Mouse (Mus musculus): ENCODE results near the gene Olfr1511. TPM values are rescaled to one million over a fixed set of nuclear protein-coding genes. Genes with fewer than 3 reads are reported as not detected.
"Not testable (repeated sequence)": the region's sequence is repeated elsewhere in the genome, so short reads cannot be mapped to it uniquely, and the experiment has no call there.

Gene Olfr1511
- polyA plus RNA-seq (2015; fragmentation: Nextera tagmentation; extraction: Ambion mirVana), result not detected in 2 replicates

- no peak for DNase-seq (ENCODE audit: low spot score)
Observed at GRCm38 (mm10) chr14:52397279-52397678, at the start of gene Olfr1511. Gene Olfr1511 (minus strand): TSS chr14:52397379.

GRCm38 (mm10) chr14:52442690-52443089 lies 45.5 kb upstream of the Olfr1511 start, which contains the start of gene Olfr1509:
Gene Olfr1509 (plus strand): TSS chr14:52442990.
- no peak for DNase-seq (ENCODE audit: low spot score)

- peak; percentile 92 for DNase-seq (ENCODE audit: low spot score)
Observed at GRCm38 (mm10) chr14:52427686-52428085, 30.5 kb upstream of the Olfr1511 start.

- DNase-seq (ENCODE audit: low spot score), result no peak
Observed at GRCm38 (mm10) chr14:52414273-52414672, 17.1 kb upstream of the Olfr1511 start, which contains the start of gene Olfr1510. Gene Olfr1510 (minus strand): TSS chr14:52414373.

GRCm38 (mm10) chr14:52410142-52410919 lies 13.2 kb upstream of the Olfr1511 start:
- DNase-seq (ENCODE audit: low spot score), result not testable (repeated sequence)

- DNase-seq (ENCODE audit: low spot score), result not testable (repeated sequence)
Observed at GRCm38 (mm10) chr14:52390084-52390848, 6.9 kb downstream of the Olfr1511 start.

- DNase-seq (ENCODE audit: low spot score), result no peak
Observed at GRCm38 (mm10) chr14:52379068-52379467, 18.1 kb downstream of the Olfr1511 start, which contains the start of gene Olfr1512. Gene Olfr1512 (minus strand): TSS chr14:52379168.

GRCm38 (mm10) chr14:52368741-52369140 lies 28.4 kb downstream of the Olfr1511 start:
- no peak for DNase-seq (ENCODE audit: low spot score)

GRCm38 (mm10) chr14:52356308-52356707 lies 40.9 kb downstream of the Olfr1511 start, which contains the start of gene Olfr1513:
Gene Olfr1513 (minus strand): TSS chr14:52356408.
- no peak for DNase-seq (ENCODE audit: low spot score)

Other genes starting within 250 kb of the Olfr1511 start
- gene Supt16, start 200.0 kb downstream of the Olfr1511 start, polyA plus RNA-seq (2015; fragmentation: Nextera tagmentation; extraction: Ambion mirVana), result 58.9 and 64.1 TPM in 2 replicates
- gene Chd8, start 139.6 kb downstream of the Olfr1511 start, polyA plus RNA-seq (2015; fragmentation: Nextera tagmentation; extraction: Ambion mirVana), result 31.9 and 40.1 TPM in 2 replicates
- 45.0 and 46.0 TPM in 2 replicates for gene Tox4, start 118.2 kb downstream of the Olfr1511 start, polyA plus RNA-seq (2015; fragmentation: Nextera tagmentation; extraction: Ambion mirVana)
- gene Rab2b, start 117.8 kb downstream of the Olfr1511 start, polyA plus RNA-seq (2015; fragmentation: Nextera tagmentation; extraction: Ambion mirVana), result 10.9 and 13.2 TPM in 2 replicates
- gene Mettl3, start 92.3 kb downstream of the Olfr1511 start, polyA plus RNA-seq (2015; fragmentation: Nextera tagmentation; extraction: Ambion mirVana), result 33.9 and 37.6 TPM in 2 replicates
- gene Sall2, start 68.6 kb downstream of the Olfr1511 start, polyA plus RNA-seq (2015; fragmentation: Nextera tagmentation; extraction: Ambion mirVana), result 6.2 and 7.3 TPM in 2 replicates
- gene Olfr1513, start 41.0 kb downstream of the Olfr1511 start, polyA plus RNA-seq (2015; fragmentation: Nextera tagmentation; extraction: Ambion mirVana), result not detected in 2 replicates
- gene Olfr1512, start 18.2 kb downstream of the Olfr1511 start, polyA plus RNA-seq (2015; fragmentation: Nextera tagmentation; extraction: Ambion mirVana), result not detected in 2 replicates
- not detected in 2 replicates for gene Olfr1510, start 17.0 kb upstream of the Olfr1511 start, polyA plus RNA-seq (2015; fragmentation: Nextera tagmentation; extraction: Ambion mirVana)
- 0.13 TPM in 1 of 2 replicates, not detected in the other for gene Olfr1509, start 45.6 kb upstream of the Olfr1511 start, polyA plus RNA-seq (2015; fragmentation: Nextera tagmentation; extraction: Ambion mirVana)
- not detected in 2 replicates for gene Olfr1508, start 70.1 kb upstream of the Olfr1511 start, polyA plus RNA-seq (2015; fragmentation: Nextera tagmentation; extraction: Ambion mirVana)
- not detected in 2 replicates for gene Olfr1507, start 98.4 kb upstream of the Olfr1511 start, polyA plus RNA-seq (2015; fragmentation: Nextera tagmentation; extraction: Ambion mirVana)

Data from thymus, postnatal 0 days (tissue).